Mouse (Mus musculus) stomach, embryonic 14.5 days (tissue): Measurements from ENCODE around the gene Ptprm. TPM values are rescaled to one million over a fixed set of nuclear protein-coding genes. Genes with fewer than 3 reads are reported as not detected.

ENCODE experiments used
- ATAC-seq: fragments of 200-750 bp; cut with Nextera tagmentation; 2 replicates; pipeline ENCODE4 v1.8.0; 2017; ENCODE audit warnings: low read depth, moderate TSS enrichment; ENCODE audit not compliant: insufficient number of reproducible peaks, insufficient read depth, low FRiP score
- H3K27ac ChIP-seq: fragments of 300-500 bp; sonication (generic); 2 replicates; pipeline ENCODE4 v1.5.1; 2014; ENCODE audit warnings: mild to moderate bottlenecking, low read length, moderate library complexity, mixed read lengths
- H3K27me3 ChIP-seq: fragments of 300-500 bp; sonication (generic); 2 replicates; pipeline ENCODE4 v1.6.1; 2014; ENCODE audit warnings: low read length, control low read depth, mixed read lengths; ENCODE audit not compliant: control insufficient read depth, insufficient read depth
- H3K36me3 ChIP-seq: fragments of 300-500 bp; sonication (generic); 2 replicates; pipeline ENCODE4 v1.6.1; 2014; ENCODE audit warnings: mild to moderate bottlenecking, control low read depth, low read length, moderate library complexity, mixed read lengths; ENCODE audit not compliant: control insufficient read depth, insufficient read depth
- H3K4me1 ChIP-seq: fragments of 300-500 bp; sonication (generic); 2 replicates; pipeline ENCODE4 v1.6.1; 2014; ENCODE audit warnings: low read length, control low read depth, mixed read lengths; ENCODE audit not compliant: control insufficient read depth, insufficient read depth
- H3K4me2 ChIP-seq: fragments of 300-500 bp; sonication (generic); replicated peaks from 2 replicates; pipeline ENCODE4 v1.6.1; 2014; ENCODE audit warnings: low read depth, low read length, control low read depth
- H3K4me3 ChIP-seq: fragments of 300-500 bp; sonication (generic); 2 replicates; pipeline ENCODE4 v1.5.1; 2014; ENCODE audit warnings: low read depth, low read length, control low read depth
- H3K9ac ChIP-seq: fragments of 300-500 bp; sonication (generic); replicated peaks from 2 replicates; pipeline ENCODE4 v1.6.1; 2014; ENCODE audit warnings: low read depth, mild to moderate bottlenecking, control low read depth, low read length, moderate library complexity, mixed read lengths
- H3K9me3 ChIP-seq: fragments of 300-500 bp; sonication (generic); 2 replicates; pipeline ENCODE4 v1.6.1; 2016; ENCODE audit warnings: low read depth, low read length, control low read depth; ENCODE audit not compliant: control insufficient read depth
- WGBS: fragments of 180-500 bp; shearing (Covaris S2); extraction: QIAGEN DNeasy Blood & Tissue Kit; methylation state at CpG from one replicate; pipeline ENCODE4 v1.1.7; 2014; 5-methylcytosine and 5-hydroxymethylcytosine counted together
- polyA plus RNA-seq: library from polyadenylated mRNA; unstranded; fragments of >200 nt; fragmentation: Nextera tagmentation; extraction: Ambion mirVana; gene quantifications from 2 replicates; pipeline ENCODE4 v1.2.1, GENCODE M21; 2014

Ptprm gene
- polyA plus RNA-seq, 1 experiment from 2014 or later, result 17.7 TPM

DNA sequence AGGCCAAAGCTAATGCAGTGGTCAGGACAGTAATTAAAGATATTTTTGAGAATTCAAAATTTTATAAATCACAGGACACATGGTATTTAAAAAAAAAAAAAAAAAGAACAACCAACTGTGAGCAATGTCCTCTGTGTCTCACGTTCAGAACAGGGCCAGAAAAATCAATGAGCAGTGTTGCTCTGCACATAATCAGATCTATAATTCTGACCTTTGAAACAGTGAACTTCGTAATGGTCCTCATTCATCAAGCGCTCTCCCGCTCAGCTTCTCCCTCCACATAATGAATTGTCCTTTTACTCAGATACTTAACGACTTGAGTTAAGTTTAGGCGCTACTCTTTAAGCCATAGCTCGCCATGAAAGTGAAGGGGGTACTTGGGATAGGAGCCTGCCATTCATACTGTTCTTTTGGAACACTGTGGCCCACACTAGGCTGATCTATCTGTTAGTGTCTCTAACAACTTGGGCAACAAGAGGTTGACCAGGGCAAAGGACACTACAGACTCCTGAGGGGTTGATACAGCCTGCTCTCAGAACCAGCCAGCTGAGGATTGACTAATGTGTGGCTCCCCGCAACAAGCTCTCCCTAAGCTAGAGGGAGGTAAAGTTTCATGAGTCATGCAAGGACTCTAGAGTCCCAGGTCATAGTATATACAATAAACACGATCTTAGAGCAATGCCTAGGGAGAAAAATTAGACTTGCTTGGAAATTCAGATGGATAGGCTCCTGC lies 473.1 kb downstream of the Ptprm start:
- no peak overlapping the region for H3K4me2 ChIP-seq
- no peaks in the 10 kb centered on the region for H3K36me3 ChIP-seq
- no peak overlapping the region for H3K4me3 ChIP-seq
- no peaks in the 10 kb centered on the region for H3K4me1 ChIP-seq
- ATAC-seq, result no peak
- H3K27ac ChIP-seq, result no peak overlapping the region
- no peaks in the 10 kb centered on the region for H3K9me3 ChIP-seq
- WGBS, result 62% methylated on average over 9 of the region's 9 CpGs
- H3K27me3 ChIP-seq, result no peaks in the 10 kb centered on the region
- H3K9ac ChIP-seq, result no peak overlapping the region

DNA sequence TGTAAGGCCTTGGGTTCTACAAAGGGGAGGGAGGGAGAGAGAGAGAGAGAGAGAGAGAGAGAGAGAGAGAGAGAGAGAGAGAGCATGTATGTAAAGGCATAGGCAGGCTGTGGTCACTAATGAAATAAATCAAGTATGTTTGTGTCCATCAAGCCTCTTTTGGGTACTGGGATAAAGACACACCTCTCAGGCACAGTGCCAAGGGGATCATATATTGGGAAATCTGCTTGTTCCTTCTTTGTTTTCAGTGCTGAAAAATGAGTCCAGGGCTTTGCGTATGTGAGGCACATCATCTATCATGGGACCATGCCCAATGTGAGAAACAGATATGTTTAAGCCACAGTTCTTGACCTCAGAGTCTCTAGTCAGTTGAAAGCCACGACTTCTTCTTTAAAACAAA lies 475.1 kb downstream of the Ptprm start:
- 59% methylated on average over 2 of the region's 2 CpGs for WGBS
- Histone ChIP-seq H3K4me3 (no peak overlapping the region), H3K9me3 (no peaks in the 10 kb centered on the region), H3K27me3 (no peaks in the 10 kb centered on the region), H3K27ac (no peak overlapping the region), H3K4me2 (no peak overlapping the region), H3K36me3 (no peaks in the 10 kb centered on the region), H3K4me1 (no peaks in the 10 kb centered on the region), H3K9ac (no peak overlapping the region)
- ATAC-seq, result no peak

DNA sequence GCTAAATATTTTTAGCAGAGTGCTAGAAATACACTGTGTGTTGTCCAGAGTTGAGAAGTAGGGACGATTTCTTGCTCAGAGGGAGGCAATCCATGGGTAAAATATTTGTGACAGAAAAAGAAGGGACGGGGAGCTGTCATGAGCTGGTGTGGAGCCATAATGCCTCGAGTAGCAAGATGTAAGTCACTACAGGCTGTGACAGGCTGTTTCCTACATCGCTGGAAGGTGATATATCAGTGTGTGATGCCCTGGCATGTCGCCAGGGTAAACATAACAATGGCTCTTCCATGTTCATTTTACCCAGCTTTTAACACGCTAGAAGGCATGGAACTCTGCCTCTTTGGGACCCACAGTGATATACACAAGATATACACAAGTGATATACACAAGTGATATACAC lies 476.7 kb downstream of the Ptprm start:
- Histone ChIP-seq H3K27ac (no peak overlapping the region), H3K4me3 (no peak overlapping the region), H3K36me3 (no peaks in the 10 kb centered on the region), H3K4me2 (no peak overlapping the region), H3K9me3 (no peaks in the 10 kb centered on the region), H3K9ac (no peak overlapping the region), H3K4me1 (no peaks in the 10 kb centered on the region), H3K27me3 (no peaks in the 10 kb centered on the region)
- WGBS, result 47% methylated on average over 6 of the region's 6 CpGs
- ATAC-seq, result no peak

DNA sequence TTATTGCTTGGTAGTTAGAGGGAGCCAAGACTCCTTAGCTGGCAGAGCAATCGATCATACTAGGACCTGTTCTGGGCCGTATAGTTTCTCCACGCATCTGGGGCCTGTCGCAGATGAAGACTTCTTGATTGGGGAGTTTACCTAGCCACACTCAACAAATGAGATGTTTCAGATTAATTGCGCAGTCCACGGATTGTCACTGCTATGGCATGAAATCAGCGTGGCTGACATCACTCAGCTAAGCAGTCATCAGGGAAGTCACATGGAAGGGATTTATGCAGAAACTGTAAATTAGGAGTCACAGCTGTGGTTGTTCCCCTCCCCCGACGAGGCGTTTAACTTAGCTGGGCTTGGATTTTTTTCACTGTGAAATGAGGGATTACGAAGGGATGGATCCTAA lies 479.4 kb downstream of the Ptprm start:
- 81% methylated on average over 11 of the region's 11 CpGs for WGBS
- H3K4me2 ChIP-seq, result no peak overlapping the region
- H3K9me3 ChIP-seq, result no peaks in the 10 kb centered on the region
- ATAC-seq, result no peak
- no peaks in the 10 kb centered on the region for H3K4me1 ChIP-seq
- no peak overlapping the region for H3K9ac ChIP-seq
- H3K4me3 ChIP-seq, result no peak overlapping the region
- H3K36me3 ChIP-seq, result no peaks in the 10 kb centered on the region
- no peak overlapping the region for H3K27ac ChIP-seq
- H3K27me3 ChIP-seq, result no peaks in the 10 kb centered on the region

DNA sequence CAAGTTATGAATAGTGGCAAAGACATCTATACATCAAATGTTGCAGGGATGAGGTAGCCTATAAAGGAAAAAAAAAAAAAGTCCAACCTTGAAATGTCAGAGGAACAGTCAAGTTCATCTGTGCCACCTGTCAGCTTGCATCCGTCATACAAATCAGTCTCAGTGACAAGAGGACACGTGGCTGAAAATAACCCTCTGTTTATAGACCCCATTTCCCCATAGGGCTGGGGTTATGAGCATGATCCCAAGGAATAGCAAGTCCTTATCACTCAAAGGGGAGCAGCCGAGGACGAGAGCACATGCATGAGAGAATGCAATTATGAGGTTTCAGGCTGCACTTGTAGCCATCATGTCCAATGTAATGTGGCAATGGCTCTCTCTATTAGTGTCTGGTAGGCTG lies 482.9 kb downstream of the Ptprm start:
- no peaks in the 10 kb centered on the region for H3K4me1 ChIP-seq
- H3K9ac ChIP-seq, result no peak overlapping the region
- H3K4me3 ChIP-seq, result no peak overlapping the region
- H3K9me3 ChIP-seq, result no peaks in the 10 kb centered on the region
- H3K27me3 ChIP-seq, result no peaks in the 10 kb centered on the region
- no peaks in the 10 kb centered on the region for H3K36me3 ChIP-seq
- WGBS, result 75% methylated on average over 4 of the region's 4 CpGs
- no peak overlapping the region for H3K27ac ChIP-seq
- H3K4me2 ChIP-seq, result no peak overlapping the region
- no peak for ATAC-seq

DNA sequence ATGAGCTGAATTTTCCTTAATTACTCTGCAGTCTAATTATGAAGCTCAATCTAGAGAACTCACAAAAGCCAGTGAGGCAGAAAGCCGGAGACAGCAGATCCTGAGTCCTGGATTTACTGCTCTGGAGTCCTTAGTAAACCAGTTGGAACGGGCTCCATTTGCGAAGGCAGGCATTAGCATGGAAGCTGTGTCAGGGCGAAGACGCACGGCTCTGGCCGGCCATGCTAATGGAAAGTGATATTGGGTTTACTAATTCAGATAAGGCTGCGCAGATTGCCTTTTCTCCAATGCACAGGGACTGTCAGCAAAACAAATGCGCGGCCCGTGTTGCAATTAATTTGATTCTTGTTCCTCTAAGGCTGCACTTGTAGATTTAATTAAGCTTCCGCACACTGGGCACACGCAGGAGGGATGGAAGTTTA lies 484.7 kb downstream of the Ptprm start:
- Histone ChIP-seq H3K9ac (no peak overlapping the region), H3K27ac (no peak overlapping the region), H3K36me3 (no peaks in the 10 kb centered on the region), H3K4me1 (no peaks in the 10 kb centered on the region), H3K4me2 (no peak overlapping the region), H3K9me3 (no peaks in the 10 kb centered on the region), H3K27me3 (no peaks in the 10 kb centered on the region), H3K4me3 (no peak overlapping the region)
- no peak for ATAC-seq
- 77% methylated on average over 13 of the region's 13 CpGs for WGBS

DNA sequence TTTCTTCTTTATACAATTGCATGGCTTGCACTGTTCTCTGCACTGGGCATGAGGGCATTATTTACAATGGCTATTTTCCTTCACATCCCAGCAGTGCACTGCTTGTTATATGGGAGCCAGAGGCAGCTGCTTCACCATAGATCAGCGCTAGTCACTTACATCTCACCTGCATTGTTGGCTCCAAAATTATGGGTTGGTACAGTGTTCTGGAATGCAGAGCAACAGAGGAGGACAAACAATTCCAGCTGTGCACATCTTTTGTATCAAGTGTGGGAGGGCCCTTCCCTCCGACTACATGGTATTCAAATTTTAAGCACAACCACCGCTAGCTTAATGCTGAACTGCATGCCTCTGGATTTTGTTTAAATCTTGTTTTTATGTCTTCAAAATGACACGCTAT lies 489.8 kb downstream of the Ptprm start:
- Histone ChIP-seq H3K36me3 (no peaks in the 10 kb centered on the region), H3K27me3 (no peaks in the 10 kb centered on the region)
- 68% methylated on average over 4 of the region's 4 CpGs for WGBS

DNA sequence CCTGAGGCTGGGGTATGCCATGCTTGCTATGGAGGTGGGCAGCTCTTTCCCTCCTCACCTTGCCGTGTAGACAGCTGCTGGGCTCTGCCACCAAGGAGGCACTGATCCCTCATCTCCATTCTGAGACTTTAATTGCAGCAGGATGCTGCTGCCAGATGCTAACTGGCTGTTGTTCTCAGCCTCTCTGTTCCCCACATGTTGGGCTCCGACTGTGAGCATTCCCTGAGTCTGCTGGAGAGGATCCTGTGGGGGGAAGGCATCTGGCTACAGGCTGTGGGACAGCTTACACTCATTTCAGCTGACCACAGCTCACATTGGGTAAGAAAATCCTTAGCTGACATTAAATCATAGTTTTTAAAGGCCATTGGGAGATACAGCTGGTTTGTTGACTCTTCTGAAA lies 492.7 kb downstream of the Ptprm start:
- Histone ChIP-seq H3K36me3 (no peaks in the 10 kb centered on the region), H3K4me1 (no peaks in the 10 kb centered on the region), H3K4me2 (no peak overlapping the region), H3K9me3 (no peaks in the 10 kb centered on the region), H3K27ac (no peak overlapping the region), H3K27me3 (no peaks in the 10 kb centered on the region), H3K9ac (no peak overlapping the region), H3K4me3 (no peak overlapping the region)
- no peak for ATAC-seq
- WGBS, result 55% methylated on average over 2 of the region's 2 CpGs

More for the DNA sequence above, 489.8 kb downstream of the Ptprm start:
- H3K9me3 ChIP-seq, result no peaks in the 10 kb centered on the region
- ATAC-seq, result no peak
- no peak overlapping the region for H3K9ac ChIP-seq
- H3K4me1 ChIP-seq, result no peaks in the 10 kb centered on the region
- H3K27ac ChIP-seq, result no peak overlapping the region
- H3K4me3 ChIP-seq, result no peak overlapping the region
- no peak overlapping the region for H3K4me2 ChIP-seq

DNA sequence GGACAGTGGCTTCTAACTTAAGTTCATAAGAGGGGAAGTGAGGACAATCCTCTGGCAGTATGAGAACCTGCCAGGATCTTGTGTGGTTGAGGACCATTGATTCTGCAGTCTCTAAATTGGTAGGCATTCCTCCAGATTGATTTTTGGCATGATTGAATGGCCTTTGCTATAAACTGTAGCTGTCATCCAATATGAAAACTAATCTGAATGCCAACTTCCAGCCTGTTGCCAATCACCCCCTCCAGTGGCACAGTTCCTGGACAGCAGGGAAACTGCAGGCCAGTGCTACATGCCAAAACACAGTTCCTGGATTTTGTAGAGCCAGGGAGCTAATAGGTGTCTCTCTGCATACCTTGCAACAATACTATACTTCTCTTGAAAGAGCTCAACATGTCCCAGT lies 495.5 kb downstream of the Ptprm start:
- H3K4me3 ChIP-seq, result no peak overlapping the region
- no peaks in the 10 kb centered on the region for H3K27me3 ChIP-seq
- H3K4me1 ChIP-seq, result no peaks in the 10 kb centered on the region
- H3K27ac ChIP-seq, result no peak overlapping the region
- H3K9me3 ChIP-seq, result no peaks in the 10 kb centered on the region
- no peak for ATAC-seq
- no peak overlapping the region for H3K9ac ChIP-seq
- no peaks in the 10 kb centered on the region for H3K36me3 ChIP-seq
- H3K4me2 ChIP-seq, result no peak overlapping the region
